Mouse (Mus musculus): ENCODE results near the gene B430305J03Rik. TPM values are rescaled to one million over a fixed set of nuclear protein-coding genes. Genes with fewer than 3 reads are reported as not detected.

The B430305J03Rik gene
- polyA plus RNA-seq (2015; fragmentation: Nextera tagmentation; extraction: Ambion mirVana), result not detected in 2 replicates

- peak within 1 kb of the TSS; percentile 90 for H3K9ac ChIP-seq (replicated peaks)
- peak within 1 kb of the TSS; percentile 91 for H3K27ac ChIP-seq
- H3K4me2 ChIP-seq (replicated peaks), result peak within 1 kb of the TSS; percentile 71
- H3K36me3 ChIP-seq, result no peaks in the 10 kb centered on the region
- no peak for ATAC-seq
- 0 out of 2 replicates have a peak, but pooled peaks cover 3% of the 10 kb centered on the region for H3K27me3 ChIP-seq
- WGBS, result under 1% methylated on average over 10 of the region's 10 CpGs
- H3K4me1 ChIP-seq (replicated peaks), result peaks cover 38% of the 10 kb centered on the region
- no peaks in the 10 kb centered on the region for H3K9me3 ChIP-seq
- H3K4me3 ChIP-seq (replicated peaks), result peak within 1 kb of the TSS; percentile 90
Measured at GRCm38 (mm10) chr3:61365779-61366373, at the start of gene B430305J03Rik. Gene B430305J03Rik, minus strand, starts transcription at chr3:61365951.

- H3K4me3 ChIP-seq (replicated peaks), result no peak overlapping the region
- no peaks in the 10 kb centered on the region for H3K36me3 ChIP-seq
- H3K9me3 ChIP-seq, result no peaks in the 10 kb centered on the region
- 88% methylated on average over 6 of the region's 6 CpGs for WGBS
- H3K27me3 ChIP-seq, result no peaks in the 10 kb centered on the region
- ATAC-seq, result no peak
- H3K4me1 ChIP-seq (replicated peaks), result 0 out of 2 replicates have a peak, but pooled peaks cover under 1% of the 10 kb centered on the region
- H3K9ac ChIP-seq (replicated peaks), result no peak overlapping the region
- H3K4me2 ChIP-seq (replicated peaks), result no peak overlapping the region
- no peak overlapping the region for H3K27ac ChIP-seq
Measured at GRCm38 (mm10) chr3:61409683-61410082, 43.9 kb upstream of the B430305J03Rik start.

GRCm38 (mm10) chr3:61406921-61407320 lies 41.2 kb upstream of the B430305J03Rik start:
- H3K27ac ChIP-seq, result no peak overlapping the region
- H3K4me2 ChIP-seq (replicated peaks), result no peak overlapping the region
- no peaks in the 10 kb centered on the region for H3K4me1 ChIP-seq (replicated peaks)
- no peak overlapping the region for H3K4me3 ChIP-seq (replicated peaks)
- H3K36me3 ChIP-seq, result no peaks in the 10 kb centered on the region
- 81% methylated on average over 4 of the region's 4 CpGs for WGBS
- H3K9ac ChIP-seq (replicated peaks), result no peak overlapping the region
- no peak for ATAC-seq
- H3K27me3 ChIP-seq, result no peaks in the 10 kb centered on the region
- no peaks in the 10 kb centered on the region for H3K9me3 ChIP-seq

GRCm38 (mm10) chr3:61400823-61401387 lies 35.2 kb upstream of the B430305J03Rik start:
- Histone ChIP-seq H3K4me2 (replicated peaks) (no peak overlapping the region), H3K4me3 (replicated peaks) (no peak overlapping the region), H3K9ac (replicated peaks) (no peak overlapping the region), H3K36me3 (no peaks in the 10 kb centered on the region), H3K27ac (no peak overlapping the region), H3K4me1 (replicated peaks) (peaks cover 8% of the 10 kb centered on the region; the same call in 1 of the 2 replicates), H3K9me3 (no peaks in the 10 kb centered on the region), H3K27me3 (no peaks in the 10 kb centered on the region)
- peak; percentile 63; the same call in 1 of the 2 replicates for ATAC-seq
- 68% methylated on average over 1 of the region's 1 CpGs for WGBS

- peak; percentile 70 for ATAC-seq
Measured at GRCm38 (mm10) chr3:61396728-61397127, 31.0 kb upstream of the B430305J03Rik start.

GRCm38 (mm10) chr3:61395382-61395781 lies 29.6 kb upstream of the B430305J03Rik start:
- no peaks in the 10 kb centered on the region for H3K9me3 ChIP-seq
- WGBS, result 92% methylated on average over 3 of the region's 3 CpGs
- peaks cover 8% of the 10 kb centered on the region; the same call in 1 of the 2 replicates for H3K4me1 ChIP-seq (replicated peaks)
- no peaks in the 10 kb centered on the region for H3K27me3 ChIP-seq
- H3K4me3 ChIP-seq (replicated peaks), result no peak overlapping the region
- no peak overlapping the region for H3K4me2 ChIP-seq (replicated peaks)
- ATAC-seq, result no peak
- no peak overlapping the region for H3K9ac ChIP-seq (replicated peaks)
- no peaks in the 10 kb centered on the region for H3K36me3 ChIP-seq
- H3K27ac ChIP-seq, result no peak overlapping the region

More at GRCm38 (mm10) chr3:61396728-61397127, 31.0 kb upstream of the B430305J03Rik start:
- Histone ChIP-seq H3K4me2 (replicated peaks) (no peak overlapping the region), H3K27me3 (no peaks in the 10 kb centered on the region), H3K4me1 (replicated peaks) (peaks cover 8% of the 10 kb centered on the region; the same call in 1 of the 2 replicates), H3K9ac (replicated peaks) (no peak overlapping the region), H3K27ac (no peak overlapping the region), H3K9me3 (no peaks in the 10 kb centered on the region), H3K4me3 (replicated peaks) (no peak overlapping the region), H3K36me3 (no peaks in the 10 kb centered on the region)
- 9% methylated on average over 2 of the region's 2 CpGs for WGBS

- Histone ChIP-seq H3K36me3 (no peaks in the 10 kb centered on the region), H3K4me3 (replicated peaks) (no peak overlapping the region), H3K9me3 (no peaks in the 10 kb centered on the region), H3K27ac (no peak overlapping the region), H3K27me3 (no peaks in the 10 kb centered on the region), H3K9ac (replicated peaks) (no peak overlapping the region), H3K4me1 (replicated peaks) (peaks cover 8% of the 10 kb centered on the region; the same call in 1 of the 2 replicates), H3K4me2 (replicated peaks) (no peak overlapping the region)
- WGBS, result 70% methylated on average over 3 of the region's 3 CpGs
- ATAC-seq, result no peak
Measured at GRCm38 (mm10) chr3:61393520-61393919, 27.8 kb upstream of the B430305J03Rik start.

- Histone ChIP-seq H3K9me3 (no peaks in the 10 kb centered on the region), H3K36me3 (no peaks in the 10 kb centered on the region), H3K9ac (replicated peaks) (no peak overlapping the region), H3K27me3 (no peaks in the 10 kb centered on the region), H3K27ac (no peak overlapping the region), H3K4me1 (replicated peaks) (peaks cover 8% of the 10 kb centered on the region; the same call in 1 of the 2 replicates), H3K4me2 (replicated peaks) (no peak overlapping the region), H3K4me3 (replicated peaks) (no peak overlapping the region)
- no peak for ATAC-seq
- WGBS, result 56% methylated on average over 1 of the region's 1 CpGs
Measured at GRCm38 (mm10) chr3:61392881-61393280, 27.1 kb upstream of the B430305J03Rik start.

- no peak for ATAC-seq
- Histone ChIP-seq H3K27ac (no peak overlapping the region), H3K4me2 (replicated peaks) (no peak overlapping the region), H3K9ac (replicated peaks) (no peak overlapping the region), H3K4me1 (replicated peaks) (peaks cover 4% of the 10 kb centered on the region; the same call in 1 of the 2 replicates), H3K27me3 (no peaks in the 10 kb centered on the region), H3K4me3 (replicated peaks) (no peak overlapping the region), H3K36me3 (no peaks in the 10 kb centered on the region), H3K9me3 (no peaks in the 10 kb centered on the region)
- 86% methylated on average over 4 of the region's 4 CpGs for WGBS
Measured at GRCm38 (mm10) chr3:61391564-61391963, 25.8 kb upstream of the B430305J03Rik start.

GRCm38 (mm10) chr3:61386368-61386767 lies 20.6 kb upstream of the B430305J03Rik start:
- no peaks in the 10 kb centered on the region for H3K27me3 ChIP-seq
- no peaks in the 10 kb centered on the region for H3K36me3 ChIP-seq
- ATAC-seq, result no peak
- H3K27ac ChIP-seq, result no peak overlapping the region
- 85% methylated on average over 4 of the region's 4 CpGs for WGBS
- H3K9ac ChIP-seq (replicated peaks), result no peak overlapping the region
- no peak overlapping the region for H3K4me2 ChIP-seq (replicated peaks)
- H3K4me1 ChIP-seq (replicated peaks), result no peaks in the 10 kb centered on the region
- no peak overlapping the region for H3K4me3 ChIP-seq (replicated peaks)
- no peaks in the 10 kb centered on the region for H3K9me3 ChIP-seq

GRCm38 (mm10) chr3:61376001-61376400 lies 10.2 kb upstream of the B430305J03Rik start:
- 94% methylated on average over 8 of the region's 8 CpGs for WGBS
- no peaks in the 10 kb centered on the region for H3K36me3 ChIP-seq
- no peaks in the 10 kb centered on the region for H3K9me3 ChIP-seq
- H3K4me3 ChIP-seq (replicated peaks), result no peak overlapping the region
- ATAC-seq, result no peak
- no peaks in the 10 kb centered on the region for H3K27me3 ChIP-seq
- 0 out of 2 replicates have a peak, but pooled peaks cover 5% of the 10 kb centered on the region for H3K4me1 ChIP-seq (replicated peaks)
- H3K4me2 ChIP-seq (replicated peaks), result no peak overlapping the region
- no peak overlapping the region for H3K9ac ChIP-seq (replicated peaks)
- no peak overlapping the region for H3K27ac ChIP-seq

GRCm38 (mm10) chr3:61368446-61368845 lies 2.7 kb upstream of the B430305J03Rik start:
- 98% methylated on average over 1 of the region's 1 CpGs for WGBS
- Histone ChIP-seq H3K4me2 (replicated peaks) (peak overlapping the region; percentile 41; the same call in 1 of the 2 replicates), H3K27ac (no peak overlapping the region), H3K4me3 (replicated peaks) (no peak overlapping the region), H3K27me3 (no peaks in the 10 kb centered on the region), H3K9ac (replicated peaks) (no peak overlapping the region), H3K4me1 (replicated peaks) (peaks cover 39% of the 10 kb centered on the region), H3K9me3 (no peaks in the 10 kb centered on the region), H3K36me3 (no peaks in the 10 kb centered on the region)
- ATAC-seq, result no peak
